Mouse (Mus musculus): ENCODE measurements around the gene Prrx1. TPM values are rescaled to one million over a fixed set of nuclear protein-coding genes. Genes with fewer than 3 reads are reported as not detected.

Prrx1 gene
- total RNA-seq, 2 experiments from 2014 or later = 5.5 TPM

DNA sequence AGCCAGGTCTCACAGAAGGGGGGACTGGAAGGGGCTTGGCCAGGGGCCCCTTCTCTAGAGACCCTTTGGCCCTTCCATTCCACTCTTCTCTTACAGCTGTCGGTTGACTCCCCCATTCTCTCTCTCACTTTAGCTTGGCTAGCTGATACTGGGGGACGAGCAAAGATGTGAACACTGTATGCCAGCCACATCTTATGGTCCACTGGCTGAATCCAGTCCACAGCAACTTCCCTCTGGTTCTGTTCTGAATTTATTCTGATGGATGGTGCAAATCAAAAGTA, 32.7 kb downstream of the Prrx1 start:
- intact Hi-C loops (cut with DNase I) = no loop called here
- no peak for DNase-seq (ENCODE audit: low spot score in 2 of 2)

- peak in 1 of 2 experiments; percentile 29 for DNase-seq (ENCODE audit: low spot score in 2 of 2)
- intact Hi-C loops (cut with DNase I) = no loop called here
Measured at GRCm38 (mm10) chr1:163280097-163280841, 33.2 kb downstream of the Prrx1 start.

DNA sequence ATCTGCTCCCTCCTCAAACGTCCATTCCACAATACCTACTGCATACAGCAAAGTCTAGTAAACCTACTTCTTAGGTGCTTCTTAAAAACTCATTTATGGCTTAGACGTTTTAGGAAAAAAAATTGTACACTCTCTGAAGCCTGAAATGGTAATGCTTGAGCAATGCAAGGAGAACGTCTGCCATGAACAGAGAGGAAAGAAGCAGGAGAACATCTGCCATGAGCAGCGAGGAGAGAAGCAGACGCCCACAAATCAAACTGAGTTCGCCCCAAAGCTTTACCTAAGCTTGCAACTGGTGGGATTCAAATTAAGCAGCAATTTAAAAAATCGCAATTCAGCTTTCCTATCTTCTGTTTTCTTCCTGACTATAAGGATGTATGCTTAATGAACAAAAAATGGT, 36.4 kb downstream of the Prrx1 start:
- intact Hi-C loops (cut with DNase I) = no loop called here
- peak in 1 of 2 experiments; percentile 63 for DNase-seq (ENCODE audit: low spot score in 2 of 2)

GRCm38 (mm10) chr1:163274919-163275318, 38.6 kb downstream of the Prrx1 start:
- intact Hi-C loops (cut with DNase I) = no loop called here
- DNase-seq (ENCODE audit: low spot score in 2 of 2) = no peak

DNA sequence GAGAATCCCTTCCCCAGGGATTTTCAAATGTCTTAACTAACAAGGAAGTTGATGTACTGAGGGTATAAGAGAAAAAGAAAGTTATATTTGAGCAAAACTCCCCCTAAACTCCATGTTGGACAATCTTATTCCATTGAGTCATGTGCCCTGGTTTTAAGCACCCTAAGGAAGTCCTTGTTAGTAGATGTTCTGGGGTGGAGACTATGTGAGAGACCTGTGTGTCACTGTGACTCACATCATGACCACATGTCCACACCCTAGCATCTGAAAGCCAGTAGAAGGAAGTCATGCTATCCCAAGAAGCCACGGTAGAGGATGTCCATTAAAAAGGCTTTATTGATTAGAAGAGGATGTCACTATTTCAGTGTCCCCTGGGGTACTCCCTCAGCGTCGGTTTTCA, 40.4 kb downstream of the Prrx1 start:
- DNase-seq (ENCODE audit: low spot score in 2 of 2) = no peak
- intact Hi-C loops (cut with DNase I) = no loop called here

DNA sequence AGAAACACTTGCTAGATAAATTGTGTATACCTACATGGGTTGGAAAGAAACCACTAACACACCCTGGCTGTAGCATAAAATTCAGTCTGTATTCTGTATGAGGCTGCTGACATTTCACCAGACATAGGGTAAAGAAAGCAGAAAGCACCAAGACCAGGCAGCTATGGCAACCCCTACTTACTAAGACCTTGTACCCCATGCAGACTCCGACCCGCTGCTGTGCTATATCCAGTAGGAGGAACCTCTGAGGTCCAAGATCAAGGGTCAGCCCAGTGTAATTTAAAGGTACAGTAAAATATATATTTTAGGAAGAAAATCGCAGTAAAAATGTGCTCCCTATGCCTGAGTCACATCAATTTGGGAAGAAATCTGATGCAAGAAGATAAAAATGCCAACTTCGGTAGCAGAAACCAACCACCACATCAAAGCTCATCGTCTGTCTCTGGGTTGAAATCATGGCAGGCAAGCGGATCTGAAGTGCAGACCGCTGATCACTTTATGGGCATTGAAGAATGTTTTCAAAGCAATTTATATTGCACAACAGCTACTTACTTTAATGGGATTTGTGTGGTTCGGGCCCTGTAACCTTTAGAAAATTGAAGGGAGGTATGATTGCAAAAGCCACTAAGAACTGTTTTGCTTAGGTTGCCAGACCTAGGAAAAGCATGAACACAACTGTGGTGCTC, 46.5 kb downstream of the Prrx1 start:
- DNase-seq (ENCODE audit: low spot score in 2 of 2) = no peak
- intact Hi-C loops (cut with DNase I) = no loop called here

DNA sequence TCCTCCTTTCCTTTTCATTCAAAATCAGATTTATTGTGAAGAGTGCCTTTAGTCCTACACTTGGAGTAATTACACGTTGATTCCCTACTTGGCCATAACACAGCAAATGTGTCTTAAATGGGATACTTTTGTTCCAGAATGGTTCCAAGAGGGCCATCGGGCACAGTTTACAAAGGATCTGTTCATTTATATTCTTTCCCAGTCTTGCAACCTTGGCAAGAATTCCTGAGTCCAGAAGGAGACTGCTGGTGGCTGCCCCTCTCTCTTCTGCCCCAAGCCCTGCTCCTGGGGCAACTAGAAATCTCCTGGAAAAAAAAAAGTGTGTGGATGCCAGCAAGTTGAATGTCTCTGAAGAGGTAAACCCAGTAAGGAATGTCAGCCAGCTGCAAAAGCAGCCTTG, 56.2 kb downstream of the Prrx1 start:
- DNase-seq (ENCODE audit: low spot score in 2 of 2) = peak in 1 of 2 experiments; percentile 24
- intact Hi-C loops (cut with DNase I) = loop anchor here (5.0 kb wide), 1 partner anchor 55 kb away; the partner anchor contains the start of gene Prrx1

DNA sequence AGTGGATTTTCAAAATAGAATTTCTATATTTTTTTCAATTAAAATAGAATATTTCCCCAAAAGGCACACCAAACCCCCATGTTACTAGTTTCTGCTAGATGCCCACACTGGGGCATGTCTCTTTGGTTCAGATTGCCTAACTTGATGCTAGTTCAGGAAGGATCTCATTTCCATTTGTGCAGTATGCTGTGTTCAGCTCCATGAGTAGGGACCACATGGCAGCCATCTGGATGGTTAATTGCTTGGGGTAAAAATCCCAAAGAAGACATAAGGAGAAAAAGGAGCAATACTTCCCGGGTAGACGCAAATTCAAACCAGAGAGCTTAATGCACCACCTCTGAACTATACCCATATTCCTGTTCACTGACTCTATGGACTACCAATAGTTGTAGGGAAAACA, 57.6 kb downstream of the Prrx1 start:
- intact Hi-C loops (cut with DNase I) = loop anchor here (5.0 kb wide), 1 partner anchor 56 kb away; the partner anchor contains the start of gene Prrx1
- DNase-seq (ENCODE audit: low spot score in 2 of 2) = no peak

DNA sequence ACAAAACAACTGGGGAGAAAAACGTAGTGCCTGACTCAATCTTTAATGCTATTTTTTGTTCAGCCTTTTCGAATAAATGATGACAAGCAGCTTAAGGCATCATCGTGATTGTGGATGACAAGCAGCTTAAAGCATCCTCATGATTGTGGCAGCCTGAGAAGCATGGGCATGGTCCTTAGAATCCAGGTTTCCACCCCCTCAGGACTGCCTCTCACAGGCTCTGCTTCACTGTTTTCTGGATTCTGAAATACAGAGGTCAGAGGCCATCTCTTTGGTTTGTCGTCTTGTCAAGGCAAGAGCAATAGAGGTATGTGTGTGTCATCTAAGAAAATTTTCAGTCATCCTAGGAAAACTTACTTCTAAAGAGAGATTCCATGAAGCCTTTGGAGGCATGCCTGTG, 60.7 kb downstream of the Prrx1 start:
- intact Hi-C loops (cut with DNase I) = no loop called here
- DNase-seq (ENCODE audit: low spot score in 2 of 2) = no peak

DNA sequence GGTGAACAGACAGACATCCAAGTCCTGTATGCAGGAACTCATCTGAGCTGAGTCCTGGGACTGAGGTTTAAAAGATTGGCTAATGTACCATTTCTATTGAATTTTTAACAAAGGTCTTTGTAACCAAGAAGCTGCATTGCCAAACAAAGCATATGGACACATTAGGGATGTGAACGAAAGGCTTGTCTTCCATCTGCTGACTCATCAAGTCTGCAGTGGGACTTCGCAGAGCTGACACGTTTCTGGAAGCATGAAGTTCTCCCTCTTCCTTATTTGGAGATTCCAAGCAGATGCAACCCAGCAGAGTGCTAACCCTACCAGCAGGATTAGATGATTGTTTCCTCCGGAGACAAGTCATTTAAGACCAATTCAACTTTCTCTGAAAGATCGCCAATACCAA, 61.2 kb downstream of the Prrx1 start:
- intact Hi-C loops (cut with DNase I) = no loop called here
- peak in 1 of 2 experiments; percentile 40 for DNase-seq (ENCODE audit: low spot score in 2 of 2)

DNA sequence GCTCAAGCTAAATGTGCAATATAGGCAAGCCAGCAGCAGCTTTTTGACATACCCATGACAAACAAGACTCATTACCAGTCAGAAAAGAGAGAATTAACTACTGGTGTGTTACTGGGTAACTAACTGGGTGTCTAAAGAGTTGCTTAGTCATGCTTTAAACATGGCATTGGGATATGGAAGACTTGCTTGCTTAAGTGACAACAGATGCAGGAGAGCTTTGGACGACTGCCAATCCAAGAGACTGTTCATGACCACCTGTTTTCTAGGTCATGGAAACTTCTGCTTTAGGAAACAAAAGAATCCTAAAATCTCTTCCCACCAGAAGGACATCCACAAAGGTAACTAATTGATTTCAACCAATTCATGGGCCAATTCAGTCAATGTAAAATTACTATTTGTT, 61.7 kb downstream of the Prrx1 start:
- no peak for DNase-seq (ENCODE audit: low spot score in 2 of 2)
- intact Hi-C loops (cut with DNase I) = no loop called here

- DNase-seq (ENCODE audit: low spot score in 2 of 2) = no peak
- intact Hi-C loops (cut with DNase I) = no loop called here
Measured at GRCm38 (mm10) chr1:163238950-163239349, 74.6 kb downstream of the Prrx1 start.

- peak in 1 of 2 experiments; percentile 16 for DNase-seq (ENCODE audit: low spot score in 2 of 2)
- intact Hi-C loops (cut with DNase I) = no loop called here
Measured at GRCm38 (mm10) chr1:163231230-163231629, 82.3 kb downstream of the Prrx1 start.

DNA sequence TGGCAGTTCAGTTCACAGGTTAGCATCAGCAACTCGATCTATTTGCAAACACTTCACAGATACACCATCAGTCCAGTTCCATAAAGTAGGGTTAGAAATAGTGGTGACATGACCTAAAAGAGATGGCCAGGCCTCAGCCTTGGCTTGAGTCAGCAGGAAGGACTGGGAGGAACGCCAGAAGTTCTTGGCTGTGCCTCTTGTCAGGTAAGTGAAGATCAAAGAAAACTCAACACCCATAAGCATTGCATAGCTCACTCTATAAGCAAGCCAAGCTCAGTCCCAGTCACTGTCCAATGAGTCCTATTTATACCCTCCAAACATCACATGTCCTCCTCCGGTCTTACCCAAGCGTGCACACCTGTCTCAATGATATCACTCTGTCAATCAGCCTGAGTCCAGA, 87.2 kb downstream of the Prrx1 start:
- no peak for DNase-seq (ENCODE audit: low spot score in 2 of 2)
- intact Hi-C loops (cut with DNase I) = no loop called here

GRCm38 (mm10) chr1:163221767-163222166, 91.7 kb downstream of the Prrx1 start:
- no peak for DNase-seq (ENCODE audit: low spot score in 2 of 2)
- intact Hi-C loops (cut with DNase I) = no loop called here

GRCm38 (mm10) chr1:163208919-163209867, 104.3 kb downstream of the Prrx1 start:
- intact Hi-C loops (cut with DNase I) = no loop called here
- DNase-seq (ENCODE audit: low spot score in 2 of 2) = peak in 1 of 2 experiments; percentile 16

DNA sequence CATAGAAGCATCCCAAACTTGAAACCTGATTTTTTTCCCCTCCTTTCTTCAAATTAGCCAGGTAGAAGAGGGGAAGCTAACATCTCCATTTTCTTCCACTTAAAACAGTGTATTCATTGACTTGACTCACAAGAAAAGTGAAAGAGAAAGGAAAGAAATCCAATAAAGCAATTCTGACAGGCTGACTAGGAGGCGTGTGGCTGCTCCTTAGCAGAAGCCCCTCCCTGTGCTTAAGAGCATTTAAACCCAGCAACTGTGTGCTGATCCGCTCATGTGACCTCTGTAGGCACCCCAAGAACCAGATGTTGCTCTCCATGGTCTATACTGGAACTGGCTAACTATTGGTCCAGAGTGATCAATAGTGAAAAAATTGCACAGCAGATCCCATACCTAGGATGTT, 114.7 kb downstream of the Prrx1 start:
- no peak for DNase-seq (ENCODE audit: low spot score in 2 of 2)
- intact Hi-C loops (cut with DNase I) = loop anchor here (2.0 kb wide), 1 partner anchor 24 kb away; no protein-coding TSS in a partner anchor

DNA sequence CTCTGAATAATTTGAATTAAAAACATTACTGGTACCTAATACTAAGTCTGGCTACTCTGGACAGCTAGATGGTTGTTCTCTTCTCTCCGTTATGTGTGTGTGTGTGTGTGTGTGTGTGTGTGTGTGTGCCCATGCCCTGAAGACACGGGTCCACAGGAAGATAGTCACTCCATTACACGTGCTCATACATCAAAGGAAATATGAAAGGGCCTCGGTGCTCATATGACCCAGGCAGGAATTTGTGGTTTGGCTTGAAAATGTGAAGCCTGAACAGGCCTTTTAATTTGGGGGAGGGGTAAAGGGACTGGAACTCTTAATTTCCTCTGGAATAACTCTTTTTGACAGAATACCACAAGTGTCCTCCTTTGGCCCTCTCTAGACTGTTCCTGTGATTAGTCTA, 115.5 kb downstream of the Prrx1 start:
- no peak for DNase-seq (ENCODE audit: low spot score in 2 of 2)
- intact Hi-C loops (cut with DNase I) = loop anchor here (2.0 kb wide), 1 partner anchor 23 kb away; no protein-coding TSS in a partner anchor
